Mouse (Mus musculus) liver, adult 2 months (tissue): ENCODE measurements around the gene 9230113P08Rik. TPM values are rescaled to one million over a fixed set of nuclear protein-coding genes. Genes with fewer than 3 reads are reported as not detected.
"Not testable (repeated sequence)": the region's sequence is repeated elsewhere in the genome, so short reads cannot be mapped to it uniquely, and the experiment has no call there.

Experiments
- DNase-seq: peaks from one replicate; pipeline ENCODE4 v3.0.0-alpha.2; 2011; ENCODE audit warnings: low read depth, low spot score; ENCODE audit errors: extremely low read depth
- H3K27ac ChIP-seq: fragments of 200-500 bp; replicated peaks from 2 replicates; pipeline ENCODE4 v1.5.1; 2012; ENCODE audit warnings: low read depth, mild to moderate bottlenecking, control low read depth, inconsistent platforms, low read length; ENCODE audit not compliant: insufficient read depth
- H3K27me3 ChIP-seq: fragments of 200-500 bp; 2 replicates; pipeline ENCODE4 v1.6.1; 2012; ENCODE audit warnings: mild to moderate bottlenecking, moderate library complexity, low read length, inconsistent platforms; ENCODE audit not compliant: control insufficient read depth, insufficient read depth
- H3K36me3 ChIP-seq: fragments of 200-500 bp; 2 replicates; pipeline ENCODE4 v1.6.1; 2012; ENCODE audit warnings: low read length, inconsistent platforms; ENCODE audit not compliant: control insufficient read depth, insufficient read depth
- H3K4me1 ChIP-seq: fragments of 200-500 bp; 2 replicates; pipeline ENCODE4 v1.6.1; 2011; ENCODE audit warnings: low read length; ENCODE audit not compliant: control insufficient read depth, insufficient read depth
- H3K4me3 ChIP-seq: fragments of 200-500 bp; 2 replicates; pipeline ENCODE4 v1.5.1; 2011; ENCODE audit warnings: low read depth, mild to moderate bottlenecking, control low read depth, low read length, moderate library complexity; ENCODE audit not compliant: insufficient read depth
- H3K79me2 ChIP-seq: fragments of 200-500 bp; 2 replicates; pipeline ENCODE4 v1.6.1; 2012; ENCODE audit warnings: inconsistent platforms, mild to moderate bottlenecking, low read length, moderate library complexity; ENCODE audit not compliant: control insufficient read depth, insufficient read depth
- H3K9ac ChIP-seq: fragments of 200-500 bp; 2 replicates; pipeline ENCODE4 v1.6.1; 2012; ENCODE audit warnings: low read depth, mild to moderate bottlenecking, control low read depth, inconsistent platforms, low read length
- CTCF ChIP-seq: fragments of 200-500 bp; IDR thresholded peaks from 2 replicates; pipeline ENCODE4 v1.5.1; 2011; ENCODE audit warnings: low read depth, low read length, control low read depth
- POLR2A ChIP-seq: fragments of 200-500 bp; IDR thresholded peaks from 2 replicates; pipeline ENCODE4 v1.6.1; 2011; ENCODE audit warnings: low read length, control low read depth; ENCODE audit not compliant: insufficient read depth; ENCODE audit errors: extremely low read depth
- WGBS: fragments of 180-500 bp; shearing (Covaris S2); methylation state at CpG from one replicate; pipeline ENCODE4 v1.1.7; 2018; 5-methylcytosine and 5-hydroxymethylcytosine counted together
- polyA plus RNA-seq: library from polyadenylated mRNA; depleted of rRNA; stranded (reverse); fragments of >200 nt; gene quantifications from 2 replicates; pipeline ENCODE4 v1.2.3, GENCODE M21; 2012; rRNA removed
- total RNA-seq: library from RNA; depleted of rRNA; stranded (reverse); fragments of >200 nt; gene quantifications from 2 replicates; pipeline ENCODE4 v1.2.3, GENCODE M21; 2014; rRNA removed

The 9230113P08Rik gene
- total RNA-seq (not detected in 2 replicates), polyA plus RNA-seq (not detected in 2 replicates)

GRCm38 (mm10) chr9:35908123-35908522, at the start of gene 9230113P08Rik:
9230113P08Rik (plus strand) TSS chr9:35908423.
- H3K27ac ChIP-seq, H3K79me2 ChIP-seq, H3K36me3 ChIP-seq, H3K4me1 ChIP-seq, H3K27me3 ChIP-seq, DNase-seq, H3K9ac ChIP-seq, H3K4me3 ChIP-seq: not testable (repeated sequence)

GRCm38 (mm10) chr9:35893112-35893511, 15.1 kb upstream of the 9230113P08Rik start:
- not testable (repeated sequence) for H3K4me3 ChIP-seq, H3K79me2 ChIP-seq, H3K4me1 ChIP-seq, H3K36me3 ChIP-seq, H3K27ac ChIP-seq, H3K27me3 ChIP-seq, H3K9ac ChIP-seq, DNase-seq
- 35% methylated on average over 1 of the region's 1 CpGs for WGBS

GRCm38 (mm10) chr9:35904494-35904893, 3.7 kb upstream of the 9230113P08Rik start:
- H3K36me3 ChIP-seq: no peaks in the 10 kb centered on the region
- no peaks in the 10 kb centered on the region for H3K27me3 ChIP-seq
- no peaks in the 10 kb centered on the region for H3K4me1 ChIP-seq
- no peak for DNase-seq
- no peak overlapping the region for H3K9ac ChIP-seq
- H3K27ac ChIP-seq: no peak overlapping the region
- no peak overlapping the region for H3K4me3 ChIP-seq
- 64% methylated on average over 2 of the region's 2 CpGs for WGBS
- no peak for TF ChIP-seq POLR2A
- TF ChIP-seq CTCF: no peak
- H3K79me2 ChIP-seq: no peaks in the 10 kb centered on the region

- TF ChIP-seq POLR2A (no peak), CTCF (no peak)
- Histone ChIP-seq H3K9ac (no peak overlapping the region), H3K79me2 (no peaks in the 10 kb centered on the region), H3K4me1 (no peaks in the 10 kb centered on the region), H3K4me3 (no peak overlapping the region), H3K27ac (no peak overlapping the region), H3K36me3 (no peaks in the 10 kb centered on the region), H3K27me3 (no peaks in the 10 kb centered on the region)
- WGBS: 63% methylated on average over 2 of the region's 2 CpGs
- DNase-seq: no peak
Measured at GRCm38 (mm10) chr9:35930817-35931216, 22.6 kb downstream of the 9230113P08Rik start.

Other genes starting within 250 kb of the 9230113P08Rik start
- gene Pate1, start 221.0 kb upstream of the 9230113P08Rik start, total RNA-seq: not detected in 2 replicates
- gene Pate1, start 221.0 kb upstream of the 9230113P08Rik start, polyA plus RNA-seq: not detected in 2 replicates
- not detected in 2 replicates for gene Gm17677, start 167.4 kb upstream of the 9230113P08Rik start, total RNA-seq
- gene Gm17677, start 167.4 kb upstream of the 9230113P08Rik start, polyA plus RNA-seq: not detected in 2 replicates
- not detected in 2 replicates for gene Gm17727, start 130.3 kb upstream of the 9230113P08Rik start, total RNA-seq
- gene Gm17727, start 130.3 kb upstream of the 9230113P08Rik start, polyA plus RNA-seq: not detected in 2 replicates
- gene Gm27235, start 118.3 kb upstream of the 9230113P08Rik start, total RNA-seq: not detected in 2 replicates
- not detected in 2 replicates for gene Gm27235, start 118.3 kb upstream of the 9230113P08Rik start, polyA plus RNA-seq
- gene D730048I06Rik, start 118.3 kb upstream of the 9230113P08Rik start, total RNA-seq: not detected in 2 replicates
- gene D730048I06Rik, start 118.3 kb upstream of the 9230113P08Rik start, polyA plus RNA-seq: not detected in 2 replicates
- not detected in 2 replicates for gene 9230110F15Rik, start 64.3 kb upstream of the 9230113P08Rik start, total RNA-seq
- gene 9230110F15Rik, start 64.3 kb upstream of the 9230113P08Rik start, polyA plus RNA-seq: not detected in 2 replicates
- not detected in 2 replicates for gene Gm5916, start 220.4 kb downstream of the 9230113P08Rik start, total RNA-seq
- not detected in 2 replicates for gene Gm5916, start 220.4 kb downstream of the 9230113P08Rik start, polyA plus RNA-seq